Mouse (Mus musculus): ENCODE results near the gene Mpnd. TPM values are rescaled to one million over a fixed set of nuclear protein-coding genes. Genes with fewer than 3 reads are reported as not detected.

Gene Mpnd
- 109 and 112 TPM in 2 replicates for polyA plus RNA-seq (2015; fragmentation: Nextera tagmentation; extraction: Ambion mirVana)

DNA sequence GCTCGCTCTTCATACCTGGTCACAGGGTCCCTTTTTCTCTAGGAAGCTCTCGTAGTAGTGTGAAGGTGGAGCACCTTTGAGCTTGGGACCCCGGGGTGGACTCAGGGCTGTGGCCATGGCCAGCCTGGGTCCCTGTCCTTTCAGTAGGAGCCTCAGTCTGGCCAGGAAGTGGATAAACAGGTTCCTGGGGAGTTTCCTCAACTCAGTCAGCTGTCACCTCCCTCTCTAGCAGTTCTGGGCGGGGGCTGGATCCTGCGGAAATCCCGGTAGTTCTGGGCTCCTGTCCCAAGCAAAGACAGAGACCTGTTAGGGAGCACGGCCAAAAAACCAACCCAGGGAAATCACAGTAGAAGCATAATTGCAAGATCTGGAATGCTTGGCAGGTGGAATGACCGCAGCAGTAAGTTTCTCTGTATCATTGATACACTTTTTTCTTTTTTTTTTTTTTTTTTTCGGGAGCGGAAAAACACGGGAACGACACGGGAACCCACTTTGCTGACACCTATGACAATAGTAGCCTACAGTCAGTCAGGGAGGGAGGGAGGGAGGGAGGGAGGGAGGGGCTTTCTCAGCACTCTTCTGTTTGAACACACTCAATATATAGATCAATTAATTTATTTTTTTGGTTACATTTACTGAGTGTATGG, at the start of gene Mpnd, which contains the start of gene Stap2:
Gene Mpnd (plus strand): TSS at position 297 of the 647 bp plus-strand sequence.
Gene Stap2 (minus strand): TSS at position 170 of the 647 bp plus-strand sequence.
- Histone ChIP-seq H3K27ac (ENCODE audit: low read length) (no peak within 1 kb of the TSS), H3K9me3 (ENCODE audit: low read length) (no peaks in the 10 kb centered on the region), H3K36me3 (ENCODE audit: insufficient read depth, low read length) (0 out of 2 replicates have a peak, but pooled peaks cover 5% of the 10 kb centered on the region), H3K4me1 (ENCODE audit: insufficient read depth, low read length) (peaks cover 21% of the 10 kb centered on the region), H3K9ac (replicated peaks; ENCODE audit: low read length) (peak within 1 kb of the TSS; percentile 46), H3K4me2 (replicated peaks; ENCODE audit: low read depth, low read length) (peak within 1 kb of the TSS; percentile 41), H3K27me3 (ENCODE audit: insufficient read depth, low read length) (peaks cover 4% of the 10 kb centered on the region), H3K4me3 (ENCODE audit: low read length) (peak within 1 kb of the TSS; percentile 32)
- WGBS = 35% methylated on average over 13 of the region's 13 CpGs
- ATAC-seq (ENCODE audit: low FRiP score, low TSS enrichment) = no peak

DNA sequence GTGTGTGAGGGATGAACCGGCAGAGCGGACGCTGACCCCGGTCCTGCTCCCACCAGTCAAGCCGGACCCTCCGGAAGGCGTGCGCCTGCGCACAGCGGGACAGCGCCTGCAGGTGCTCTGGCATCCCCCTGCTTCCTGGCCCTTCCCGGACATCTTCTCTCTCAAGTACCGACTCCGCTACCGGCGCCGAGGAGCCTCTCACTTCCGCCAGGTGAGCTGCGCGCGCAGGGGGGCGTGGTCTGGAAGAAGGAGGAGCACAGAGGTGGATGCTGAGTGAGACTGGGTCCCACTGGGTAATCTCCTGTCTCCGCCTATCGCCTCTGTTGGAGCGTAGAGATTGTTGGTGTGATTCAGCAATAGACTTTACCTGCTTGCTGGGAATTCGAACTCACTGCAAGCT, 49.4 kb upstream of the Mpnd start:
- WGBS = under 1% methylated on average over 26 of the region's 26 CpGs
- ATAC-seq (ENCODE audit: low FRiP score, low TSS enrichment) = peak; percentile 29; the same call in 1 of the 2 replicates
- peak overlapping the region; percentile 54 for H3K4me2 ChIP-seq (replicated peaks; ENCODE audit: low read depth, low read length)
- H3K27ac ChIP-seq (ENCODE audit: low read length) = 0 out of 2 replicates have a peak overlapping the region, but pooled peaks have one; percentile 16
- peak overlapping the region; percentile 42 for H3K4me3 ChIP-seq (ENCODE audit: low read length)
- peaks cover 4% of the 10 kb centered on the region; the same call in 1 of the 2 replicates for H3K27me3 ChIP-seq (ENCODE audit: insufficient read depth, low read length)
- peak overlapping the region; percentile 33 for H3K9ac ChIP-seq (replicated peaks; ENCODE audit: low read length)
- peaks cover 20% of the 10 kb centered on the region for H3K4me1 ChIP-seq (ENCODE audit: insufficient read depth, low read length)
- H3K9me3 ChIP-seq (ENCODE audit: low read length) = no peaks in the 10 kb centered on the region
- H3K36me3 ChIP-seq (ENCODE audit: insufficient read depth, low read length) = 0 out of 2 replicates have a peak, but pooled peaks cover 4% of the 10 kb centered on the region

DNA sequence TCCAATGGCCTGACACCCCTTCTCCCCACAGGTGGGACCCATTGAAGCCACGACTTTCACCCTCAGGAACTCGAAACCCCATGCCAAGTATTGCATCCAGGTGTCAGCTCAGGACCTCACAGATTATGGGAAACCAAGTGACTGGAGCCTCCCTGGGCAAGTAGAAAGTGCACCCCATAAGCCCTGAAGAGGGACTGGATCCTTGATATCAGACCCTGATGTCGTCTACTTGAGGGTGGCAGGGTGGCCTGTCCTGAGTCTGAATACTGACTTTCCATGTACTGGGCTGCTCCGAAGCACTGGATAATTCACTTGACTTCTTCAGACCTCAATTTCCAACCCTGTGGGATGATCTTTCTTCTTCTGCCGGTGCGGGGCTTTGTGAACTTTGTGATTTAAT, 48.9 kb upstream of the Mpnd start:
- Histone ChIP-seq H3K9ac (replicated peaks; ENCODE audit: low read length) (peak overlapping the region; percentile 20; the same call in 1 of the 2 replicates), H3K36me3 (ENCODE audit: insufficient read depth, low read length) (peaks cover 4% of the 10 kb centered on the region; the same call in 1 of the 2 replicates)
- ATAC-seq (ENCODE audit: low FRiP score, low TSS enrichment) = no peak

DNA sequence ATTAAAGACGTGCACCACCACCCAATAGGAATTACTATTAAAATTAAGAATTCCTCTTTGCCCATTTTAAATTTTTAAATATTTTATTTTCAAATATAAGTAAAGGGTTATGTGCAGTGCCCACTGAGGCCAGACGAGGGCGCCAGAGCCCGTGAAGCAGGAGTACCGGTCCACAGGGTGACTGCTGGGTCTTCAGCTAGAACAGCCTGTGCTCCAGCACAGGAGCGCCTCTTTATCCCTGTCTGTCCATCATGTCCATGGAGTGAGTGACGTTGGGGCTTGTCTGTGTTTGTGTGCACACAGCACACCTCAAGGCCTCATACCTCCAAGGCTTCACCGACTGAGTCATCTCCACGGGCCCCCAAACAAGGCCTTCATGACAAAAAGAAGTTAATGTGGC, 48.3 kb upstream of the Mpnd start:
- Histone ChIP-seq H3K4me1 (ENCODE audit: insufficient read depth, low read length) (peaks cover 20% of the 10 kb centered on the region), H3K4me2 (replicated peaks; ENCODE audit: low read depth, low read length) (peak overlapping the region; percentile 54)
- WGBS = 13% methylated on average over 9 of the region's 9 CpGs

More for the DNA sequence above, 48.9 kb upstream of the Mpnd start:
- 0 out of 2 replicates have a peak overlapping the region, but pooled peaks have one; percentile 16 for H3K27ac ChIP-seq (ENCODE audit: low read length)
- whole genome bisulfite sequencing = 37% methylated on average over 6 of the region's 6 CpGs
- peak overlapping the region; percentile 54 for H3K4me2 ChIP-seq (replicated peaks; ENCODE audit: low read depth, low read length)
- H3K27me3 ChIP-seq (ENCODE audit: insufficient read depth, low read length) = peaks cover 4% of the 10 kb centered on the region; the same call in 1 of the 2 replicates
- H3K4me3 ChIP-seq (ENCODE audit: low read length) = peak overlapping the region; percentile 42
- H3K9me3 ChIP-seq (ENCODE audit: low read length) = no peaks in the 10 kb centered on the region
- peaks cover 20% of the 10 kb centered on the region for H3K4me1 ChIP-seq (ENCODE audit: insufficient read depth, low read length)

DNA sequence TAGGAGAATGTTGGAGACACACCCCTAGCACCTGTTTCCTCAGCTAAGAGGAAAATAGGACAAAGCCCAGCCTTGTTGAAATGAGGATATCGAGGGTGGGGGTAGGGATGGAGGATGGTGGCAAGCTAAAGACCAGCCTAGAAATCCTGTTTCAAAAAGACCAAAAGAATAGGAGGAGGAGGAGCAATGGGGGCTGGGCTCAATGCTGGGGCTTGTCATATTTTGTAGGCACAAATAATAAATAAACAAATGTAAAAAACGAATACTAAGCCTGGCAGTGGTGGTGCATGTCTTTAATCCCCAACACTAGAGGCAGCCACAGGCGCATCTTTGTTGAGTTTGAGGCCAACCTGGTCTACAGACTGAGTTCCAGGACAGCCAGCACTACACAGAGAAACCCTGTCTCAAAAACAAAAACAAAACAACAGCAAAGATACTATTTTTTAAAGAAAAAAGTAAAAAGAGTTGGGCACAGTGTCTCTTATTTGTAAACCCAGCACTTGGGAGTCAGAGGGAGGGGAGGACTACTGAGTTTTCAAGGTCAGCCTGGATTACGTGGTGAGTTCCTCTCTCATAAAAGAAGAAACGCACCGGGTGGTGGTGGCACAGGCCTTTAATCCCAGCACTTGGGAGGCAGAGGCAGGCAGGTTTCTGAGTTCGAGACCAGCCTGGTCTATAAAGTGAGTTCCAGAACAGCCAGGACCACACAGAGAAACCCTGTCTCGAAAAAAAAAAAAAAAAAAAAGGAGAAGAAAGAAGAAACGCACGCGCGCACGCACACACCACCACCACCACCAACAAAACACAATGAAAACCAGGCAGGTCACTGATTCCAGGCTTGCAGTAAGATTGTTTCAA, 47.6 kb upstream of the Mpnd start:
- Histone ChIP-seq H3K9ac (replicated peaks; ENCODE audit: low read length) (peak overlapping the region; percentile 81), H3K27me3 (ENCODE audit: insufficient read depth, low read length) (peaks cover 4% of the 10 kb centered on the region; the same call in 1 of the 2 replicates)

More for the DNA sequence above, 48.3 kb upstream of the Mpnd start:
- Histone ChIP-seq H3K27me3 (ENCODE audit: insufficient read depth, low read length) (peaks cover 4% of the 10 kb centered on the region; the same call in 1 of the 2 replicates), H3K27ac (ENCODE audit: low read length) (no peak overlapping the region), H3K36me3 (ENCODE audit: insufficient read depth, low read length) (peaks cover 8% of the 10 kb centered on the region), H3K9ac (replicated peaks; ENCODE audit: low read length) (0 out of 2 replicates have a peak overlapping the region, but pooled peaks have one; percentile 7), H3K9me3 (ENCODE audit: low read length) (no peaks in the 10 kb centered on the region), H3K4me3 (ENCODE audit: low read length) (no peak overlapping the region)
- ATAC-seq (ENCODE audit: low FRiP score, low TSS enrichment) = no peak

DNA sequence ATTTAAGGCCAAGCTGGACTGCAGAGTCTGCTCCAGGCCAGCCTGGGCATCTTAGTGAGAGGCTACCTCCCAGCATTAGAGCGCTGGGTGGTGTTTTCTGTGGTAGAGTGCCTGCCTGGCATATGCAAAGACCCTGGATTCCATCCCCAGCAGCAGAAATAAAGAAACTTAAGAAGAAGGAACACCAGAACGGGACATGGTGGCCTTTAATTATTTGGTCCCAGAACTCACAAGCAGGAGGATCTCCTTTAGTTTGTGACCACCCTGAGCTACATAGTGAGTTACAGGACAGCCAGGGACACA, 47.0 kb upstream of the Mpnd start:
- H3K4me1 ChIP-seq (ENCODE audit: insufficient read depth, low read length) = peaks cover 20% of the 10 kb centered on the region
- 35% methylated on average over 2 of the region's 2 CpGs for WGBS
- H3K9ac ChIP-seq (replicated peaks; ENCODE audit: low read length) = peak overlapping the region; percentile 81
- H3K27me3 ChIP-seq (ENCODE audit: insufficient read depth, low read length) = peaks cover 4% of the 10 kb centered on the region; the same call in 1 of the 2 replicates
- ATAC-seq (ENCODE audit: low FRiP score, low TSS enrichment) = no peak
- peaks cover 12% of the 10 kb centered on the region for H3K36me3 ChIP-seq (ENCODE audit: insufficient read depth, low read length)
- H3K9me3 ChIP-seq (ENCODE audit: low read length) = no peaks in the 10 kb centered on the region
- peak overlapping the region; percentile 73 for H3K27ac ChIP-seq (ENCODE audit: low read length)
- H3K4me3 ChIP-seq (ENCODE audit: low read length) = peak overlapping the region; percentile 66
- peak overlapping the region; percentile 74 for H3K4me2 ChIP-seq (replicated peaks; ENCODE audit: low read depth, low read length)

More for the DNA sequence above, 47.6 kb upstream of the Mpnd start:
- no peak for ATAC-seq (ENCODE audit: low FRiP score, low TSS enrichment)
- peak overlapping the region; percentile 66 for H3K4me3 ChIP-seq (ENCODE audit: low read length)
- peaks cover 20% of the 10 kb centered on the region for H3K4me1 ChIP-seq (ENCODE audit: insufficient read depth, low read length)
- peak overlapping the region; percentile 73 for H3K27ac ChIP-seq (ENCODE audit: low read length)
- peaks cover 12% of the 10 kb centered on the region for H3K36me3 ChIP-seq (ENCODE audit: insufficient read depth, low read length)
- peak overlapping the region; percentile 74 for H3K4me2 ChIP-seq (replicated peaks; ENCODE audit: low read depth, low read length)
- WGBS = 82% methylated on average over 13 of the region's 13 CpGs
- H3K9me3 ChIP-seq (ENCODE audit: low read length) = no peaks in the 10 kb centered on the region

DNA sequence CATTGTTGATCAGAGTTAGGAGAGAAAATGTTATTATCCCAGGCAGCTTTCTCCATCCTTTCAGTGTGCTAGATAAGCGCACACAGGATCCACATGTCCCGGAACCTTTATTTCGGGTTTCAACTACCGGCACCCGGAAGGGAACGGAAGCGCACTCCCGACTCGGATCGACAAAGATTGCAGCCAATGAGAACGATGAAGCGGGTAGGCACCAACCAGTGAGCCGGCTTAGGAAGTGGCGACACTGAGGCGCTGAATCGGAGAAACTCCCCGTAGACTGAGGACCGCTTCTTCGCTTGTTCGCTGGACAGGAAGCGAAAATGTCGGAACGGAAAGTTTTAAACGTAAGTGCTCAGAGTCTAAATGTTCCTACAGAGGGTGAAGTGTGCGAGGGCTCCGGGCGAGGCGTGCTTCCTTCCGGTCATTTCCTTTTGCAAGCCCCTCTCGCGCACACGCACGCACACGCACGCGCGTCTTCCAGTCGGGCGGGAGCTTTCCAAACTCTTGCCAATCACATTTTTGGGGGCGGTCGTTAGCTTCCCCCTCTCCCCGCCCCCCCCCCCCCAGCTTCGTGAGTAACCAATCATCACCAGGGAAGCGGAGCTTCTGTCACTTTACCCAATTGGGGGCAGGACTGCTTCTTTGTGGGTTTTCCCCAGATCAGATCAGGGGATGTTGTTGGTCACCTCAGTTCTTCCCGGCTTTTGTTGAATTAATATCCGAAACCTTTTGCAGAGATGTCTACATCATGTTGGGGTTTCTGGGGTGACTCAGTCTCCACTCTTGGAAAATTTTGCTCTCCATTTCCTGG, 46.4 kb upstream of the Mpnd start, which contains the start of gene Yju2:
Gene Yju2 (plus strand): TSS at position 182 of the 811 bp plus-strand sequence.
- ATAC-seq (ENCODE audit: low FRiP score, low TSS enrichment) = peak; percentile 94
- no peaks in the 10 kb centered on the region for H3K9me3 ChIP-seq (ENCODE audit: low read length)
- under 1% methylated on average over 45 of the region's 46 CpGs for WGBS

DNA sequence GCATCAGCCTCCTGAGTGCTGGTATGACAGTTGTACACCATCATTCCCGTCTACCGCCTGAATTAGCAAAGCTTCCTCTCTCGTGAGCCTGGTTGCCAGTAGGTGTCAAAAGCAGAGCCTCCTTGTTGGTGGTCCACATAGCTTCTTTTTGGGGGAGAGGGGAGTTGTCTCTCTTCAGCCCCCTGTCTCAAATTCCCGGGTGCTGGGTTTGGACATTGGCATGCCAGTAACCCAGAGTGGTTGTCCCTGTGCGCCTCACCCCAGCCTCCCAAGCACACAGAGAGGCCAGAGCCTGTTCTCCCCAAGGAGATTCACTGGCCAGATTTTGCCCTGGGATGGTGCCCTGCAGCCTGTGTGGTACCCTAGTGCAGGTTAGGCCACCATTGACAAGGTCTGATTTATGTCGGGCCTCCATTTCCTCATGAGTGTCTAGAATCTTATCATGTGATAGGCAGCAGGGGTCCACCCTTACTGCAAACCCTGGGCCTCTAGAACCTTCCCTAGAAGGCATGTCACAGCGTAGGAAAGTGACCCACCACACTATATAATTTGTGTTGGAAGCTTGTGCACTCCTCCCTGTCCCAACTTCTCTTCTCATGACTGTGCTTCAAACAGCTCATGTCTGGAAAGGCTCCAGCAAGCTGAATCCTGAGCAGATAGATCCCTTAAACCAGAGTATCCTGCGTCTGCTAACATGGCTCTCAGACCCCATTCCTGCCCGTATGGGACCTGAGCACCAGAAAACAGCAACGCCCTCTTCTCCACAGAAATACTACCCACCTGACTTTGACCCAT, 45.4 kb upstream of the Mpnd start:
- Histone ChIP-seq H3K36me3 (ENCODE audit: insufficient read depth, low read length) (peaks cover 20% of the 10 kb centered on the region), H3K9ac (replicated peaks; ENCODE audit: low read length) (peak overlapping the region; percentile 60), H3K4me2 (replicated peaks; ENCODE audit: low read depth, low read length) (peak overlapping the region; percentile 74), H3K4me1 (ENCODE audit: insufficient read depth, low read length) (peaks cover 20% of the 10 kb centered on the region), H3K27ac (ENCODE audit: low read length) (no peak overlapping the region), H3K9me3 (ENCODE audit: low read length) (no peaks in the 10 kb centered on the region), H3K27me3 (ENCODE audit: insufficient read depth, low read length) (0 out of 2 replicates have a peak, but pooled peaks cover under 1% of the 10 kb centered on the region), H3K4me3 (ENCODE audit: low read length) (peak overlapping the region; percentile 66)
- ATAC-seq (ENCODE audit: low FRiP score, low TSS enrichment) = no peak
- 69% methylated on average over 10 of the region's 10 CpGs for WGBS

More for the DNA sequence above, 46.4 kb upstream of the Mpnd start, which contains the start of gene Yju2:
- peaks cover 12% of the 10 kb centered on the region for H3K36me3 ChIP-seq (ENCODE audit: insufficient read depth, low read length)
- H3K4me3 ChIP-seq (ENCODE audit: low read length) = peak within 1 kb of the TSS; percentile 66
- H3K27ac ChIP-seq (ENCODE audit: low read length) = peak within 1 kb of the TSS; percentile 99
- peak within 1 kb of the TSS; percentile 81 for H3K9ac ChIP-seq (replicated peaks; ENCODE audit: low read length)
- H3K4me2 ChIP-seq (replicated peaks; ENCODE audit: low read depth, low read length) = peak within 1 kb of the TSS; percentile 74
- peaks cover 4% of the 10 kb centered on the region; the same call in 1 of the 2 replicates for H3K27me3 ChIP-seq (ENCODE audit: insufficient read depth, low read length)
- peaks cover 20% of the 10 kb centered on the region for H3K4me1 ChIP-seq (ENCODE audit: insufficient read depth, low read length)
